Mouse (Mus musculus) stomach, embryonic 14.5 days (tissue): ENCODE measurements at regions not wholly inside any gene's neighbourhood (a gene's known extent, or its start where the extent isn't known, plus 50 kb on each side); places are given as distances from the start of the nearest gene placed in this dataset.

Experiments
- ATAC-seq: fragments of 200-750 bp; cut with Nextera tagmentation; 2 replicates; pipeline ENCODE4 v1.8.0; 2017; ENCODE audit warnings: low read depth, moderate TSS enrichment; ENCODE audit not compliant: insufficient number of reproducible peaks, insufficient read depth, low FRiP score
- H3K27ac ChIP-seq: fragments of 300-500 bp; sonication (generic); 2 replicates; pipeline ENCODE4 v1.5.1; 2014; ENCODE audit warnings: mild to moderate bottlenecking, low read length, moderate library complexity, mixed read lengths
- H3K27me3 ChIP-seq: fragments of 300-500 bp; sonication (generic); 2 replicates; pipeline ENCODE4 v1.6.1; 2014; ENCODE audit warnings: low read length, control low read depth, mixed read lengths; ENCODE audit not compliant: control insufficient read depth, insufficient read depth
- H3K36me3 ChIP-seq: fragments of 300-500 bp; sonication (generic); 2 replicates; pipeline ENCODE4 v1.6.1; 2014; ENCODE audit warnings: mild to moderate bottlenecking, control low read depth, low read length, moderate library complexity, mixed read lengths; ENCODE audit not compliant: control insufficient read depth, insufficient read depth
- H3K4me1 ChIP-seq: fragments of 300-500 bp; sonication (generic); 2 replicates; pipeline ENCODE4 v1.6.1; 2014; ENCODE audit warnings: low read length, control low read depth, mixed read lengths; ENCODE audit not compliant: control insufficient read depth, insufficient read depth
- H3K4me2 ChIP-seq: fragments of 300-500 bp; sonication (generic); replicated peaks from 2 replicates; pipeline ENCODE4 v1.6.1; 2014; ENCODE audit warnings: low read depth, low read length, control low read depth
- H3K4me3 ChIP-seq: fragments of 300-500 bp; sonication (generic); 2 replicates; pipeline ENCODE4 v1.5.1; 2014; ENCODE audit warnings: low read depth, low read length, control low read depth
- H3K9ac ChIP-seq: fragments of 300-500 bp; sonication (generic); replicated peaks from 2 replicates; pipeline ENCODE4 v1.6.1; 2014; ENCODE audit warnings: low read depth, mild to moderate bottlenecking, control low read depth, low read length, moderate library complexity, mixed read lengths
- H3K9me3 ChIP-seq: fragments of 300-500 bp; sonication (generic); 2 replicates; pipeline ENCODE4 v1.6.1; 2016; ENCODE audit warnings: low read depth, low read length, control low read depth; ENCODE audit not compliant: control insufficient read depth
- WGBS: fragments of 180-500 bp; shearing (Covaris S2); extraction: QIAGEN DNeasy Blood & Tissue Kit; methylation state at CpG from one replicate; pipeline ENCODE4 v1.1.7; 2014; 5-methylcytosine and 5-hydroxymethylcytosine counted together

- no peak overlapping the region for H3K9ac ChIP-seq
- H3K4me1 ChIP-seq, result no peaks in the 10 kb centered on the region
- H3K9me3 ChIP-seq, result no peaks in the 10 kb centered on the region
- no peak overlapping the region for H3K27ac ChIP-seq
- no peak overlapping the region for H3K4me3 ChIP-seq
- no peaks in the 10 kb centered on the region for H3K27me3 ChIP-seq
- no peak overlapping the region for H3K4me2 ChIP-seq
- no peak for ATAC-seq
- 92% methylated on average over 23 of the region's 23 CpGs for WGBS
- no peaks in the 10 kb centered on the region for H3K36me3 ChIP-seq
Measured at GRCm38 (mm10) chr12:106128944-106129724, 119.1 kb downstream of the Vrk1 start.

GRCm38 (mm10) chr12:106130071-106130676 lies 120.1 kb downstream of the Vrk1 start:
- Histone ChIP-seq H3K4me2 (no peak overlapping the region), H3K27me3 (no peaks in the 10 kb centered on the region), H3K27ac (no peak overlapping the region), H3K4me1 (no peaks in the 10 kb centered on the region), H3K9me3 (no peaks in the 10 kb centered on the region), H3K9ac (no peak overlapping the region), H3K4me3 (no peak overlapping the region), H3K36me3 (no peaks in the 10 kb centered on the region)
- WGBS, result 79% methylated on average over 11 of the region's 11 CpGs
- ATAC-seq, result no peak

DNA sequence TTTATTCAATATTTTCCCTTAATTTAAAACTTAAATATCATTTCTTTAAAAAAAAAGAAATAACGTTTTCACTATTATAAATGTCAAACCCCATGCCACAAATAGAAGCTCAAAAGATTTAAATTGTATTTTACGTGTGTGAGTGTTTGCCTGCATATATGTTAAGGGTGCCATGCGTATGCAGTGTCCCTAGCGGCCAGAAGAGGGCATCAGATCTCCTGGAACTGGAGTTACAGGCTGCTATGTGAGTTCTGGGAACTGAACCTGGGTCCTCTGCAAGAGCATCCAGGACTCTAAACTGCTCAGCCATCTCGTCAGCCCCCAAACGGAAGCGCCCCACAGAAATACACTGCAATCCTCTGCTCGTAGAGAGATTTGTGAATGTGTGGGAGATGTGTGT lies 122.7 kb downstream of the Vrk1 start:
- Histone ChIP-seq H3K36me3 (no peaks in the 10 kb centered on the region), H3K4me3 (no peak overlapping the region), H3K4me1 (no peaks in the 10 kb centered on the region), H3K27me3 (no peaks in the 10 kb centered on the region), H3K27ac (no peak overlapping the region), H3K4me2 (no peak overlapping the region), H3K9me3 (no peaks in the 10 kb centered on the region), H3K9ac (no peak overlapping the region)
- 88% methylated on average over 8 of the region's 8 CpGs for WGBS
- no peak for ATAC-seq

DNA sequence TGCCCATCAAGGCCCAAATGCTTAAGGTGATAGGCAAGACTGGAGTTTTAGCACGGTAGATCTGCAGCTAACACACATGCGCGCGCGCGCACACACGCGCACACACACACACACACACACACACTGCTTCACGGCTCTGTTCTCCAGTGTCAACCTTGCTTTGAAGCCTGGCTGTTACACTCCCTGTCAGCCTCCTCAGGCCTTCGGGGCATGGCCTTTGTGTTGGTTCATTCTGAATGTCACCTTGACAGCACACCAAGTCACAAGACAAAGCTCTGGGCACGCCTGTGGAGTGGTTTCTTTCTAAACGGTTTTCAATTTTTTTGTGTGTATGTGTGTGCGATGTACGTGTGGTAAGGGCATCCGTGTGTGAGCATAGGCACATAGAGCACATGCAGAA lies 128.4 kb downstream of the Vrk1 start:
- Histone ChIP-seq H3K4me1 (0 out of 2 replicates have a peak, but pooled peaks cover 3% of the 10 kb centered on the region), H3K9ac (no peak overlapping the region), H3K27me3 (no peaks in the 10 kb centered on the region), H3K36me3 (no peaks in the 10 kb centered on the region), H3K9me3 (no peaks in the 10 kb centered on the region), H3K4me2 (no peak overlapping the region), H3K4me3 (no peak overlapping the region), H3K27ac (no peak overlapping the region)
- 87% methylated on average over 15 of the region's 15 CpGs for WGBS
- no peak for ATAC-seq

DNA sequence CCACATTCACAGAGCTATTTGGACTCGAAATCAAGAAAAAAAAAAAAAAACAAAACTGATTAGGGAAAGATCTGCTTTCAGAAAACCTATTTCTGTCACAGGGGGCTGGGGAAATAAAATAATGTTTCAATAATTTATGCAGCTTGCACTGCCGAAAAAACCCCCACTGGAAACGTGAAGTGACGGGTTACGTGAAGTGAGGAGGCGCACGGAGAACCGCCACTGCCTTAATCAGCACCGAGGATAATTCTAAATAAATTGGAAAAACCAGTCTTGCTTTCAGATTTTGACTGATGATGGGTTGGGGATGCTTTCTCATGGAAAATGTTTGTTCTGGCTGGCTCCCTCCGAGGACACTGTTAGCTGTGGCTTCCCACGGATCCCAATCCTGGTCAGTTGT lies 129.5 kb downstream of the Vrk1 start:
- ATAC-seq, result no peak
- no peaks in the 10 kb centered on the region for H3K9me3 ChIP-seq
- H3K4me3 ChIP-seq, result no peak overlapping the region
- H3K4me1 ChIP-seq, result 0 out of 2 replicates have a peak, but pooled peaks cover 3% of the 10 kb centered on the region
- no peaks in the 10 kb centered on the region for H3K27me3 ChIP-seq
- no peaks in the 10 kb centered on the region for H3K36me3 ChIP-seq
- H3K27ac ChIP-seq, result no peak overlapping the region
- 79% methylated on average over 11 of the region's 11 CpGs for WGBS
- H3K4me2 ChIP-seq, result no peak overlapping the region
- H3K9ac ChIP-seq, result no peak overlapping the region

GRCm38 (mm10) chr12:106139927-106140326 lies 129.9 kb downstream of the Vrk1 start:
- no peak overlapping the region for H3K4me2 ChIP-seq
- no peak overlapping the region for H3K9ac ChIP-seq
- no peaks in the 10 kb centered on the region for H3K36me3 ChIP-seq
- H3K27ac ChIP-seq, result no peak overlapping the region
- no peak for ATAC-seq
- 67% methylated on average over 5 of the region's 5 CpGs for WGBS
- no peaks in the 10 kb centered on the region for H3K27me3 ChIP-seq
- H3K4me1 ChIP-seq, result 0 out of 2 replicates have a peak, but pooled peaks cover 3% of the 10 kb centered on the region
- no peak overlapping the region for H3K4me3 ChIP-seq
- H3K9me3 ChIP-seq, result no peaks in the 10 kb centered on the region

GRCm38 (mm10) chr12:106140671-106141070 lies 130.6 kb downstream of the Vrk1 start:
- Histone ChIP-seq H3K27ac (no peak overlapping the region), H3K4me2 (no peak overlapping the region), H3K4me1 (0 out of 2 replicates have a peak, but pooled peaks cover 3% of the 10 kb centered on the region), H3K36me3 (no peaks in the 10 kb centered on the region), H3K9ac (no peak overlapping the region), H3K4me3 (no peak overlapping the region), H3K27me3 (no peaks in the 10 kb centered on the region), H3K9me3 (no peaks in the 10 kb centered on the region)
- 70% methylated on average over 8 of the region's 8 CpGs for WGBS
- no peak for ATAC-seq

GRCm38 (mm10) chr12:106143548-106143947 lies 133.5 kb downstream of the Vrk1 start:
- no peak overlapping the region for H3K4me3 ChIP-seq

More at GRCm38 (mm10) chr12:106143548-106143947, 133.5 kb downstream of the Vrk1 start:
- ATAC-seq, result no peak
- 0 out of 2 replicates have a peak, but pooled peaks cover 3% of the 10 kb centered on the region for H3K4me1 ChIP-seq
- H3K27ac ChIP-seq, result no peak overlapping the region
- WGBS, result 81% methylated on average over 3 of the region's 3 CpGs
- H3K9me3 ChIP-seq, result no peaks in the 10 kb centered on the region
- no peak overlapping the region for H3K4me2 ChIP-seq
- no peaks in the 10 kb centered on the region for H3K27me3 ChIP-seq
- H3K9ac ChIP-seq, result no peak overlapping the region
- no peaks in the 10 kb centered on the region for H3K36me3 ChIP-seq
